Mouse (Mus musculus) erythroblast, embryonic 14.5 days (primary cell): ENCODE measurements around the gene Pfdn6. TPM values are rescaled to one million over a fixed set of nuclear protein-coding genes. Genes with fewer than 3 reads are reported as not detected.
A peak's percentile ranks its signal among the peaks of the same experiment; 100 is the strongest.
"Not testable (repeated sequence)": the region's sequence is repeated elsewhere in the genome, so short reads cannot be mapped to it uniquely, and the experiment has no call there.

Source experiments
- H3K27me3 ChIP-seq: 2 replicates; pipeline ENCODE4 v1.6.1; 2012; ENCODE audit warnings: inconsistent platforms; ENCODE audit not compliant: control insufficient read depth
- H3K36me3 ChIP-seq: 2 replicates; pipeline ENCODE4 v1.6.1; 2012; ENCODE audit warnings: mild to moderate bottlenecking, inconsistent platforms; ENCODE audit not compliant: control insufficient read depth
- H3K4me1 ChIP-seq: 2 replicates; pipeline ENCODE4 v1.6.1; 2012; ENCODE audit warnings: inconsistent platforms; ENCODE audit not compliant: control insufficient read depth
- H3K4me3 ChIP-seq: replicated peaks from 2 replicates; pipeline ENCODE3; 2012; ENCODE audit warnings: moderate library complexity, mild to moderate bottlenecking, inconsistent platforms
- H3K9me3 ChIP-seq: 2 replicates; pipeline ENCODE4 v1.6.1; 2012; ENCODE audit warnings: low read length, inconsistent platforms, mixed read lengths; ENCODE audit not compliant: control insufficient read depth
- GATA1 ChIP-seq: IDR thresholded peaks from 2 replicates; pipeline ENCODE4 v1.6.1; 2012; ENCODE audit warnings: low read length, inconsistent platforms, mixed read lengths
- TAL1 ChIP-seq: IDR thresholded peaks from 3 replicates; pipeline ENCODE4 v1.6.1; 2012; ENCODE audit warnings: low read length, inconsistent platforms, mixed read lengths
- polyA plus RNA-seq: library from polyadenylated mRNA; stranded (reverse); fragments of >175 nt; gene quantifications from 2 replicates; pipeline ENCODE4 v1.2.3, GENCODE M21; 2012

Gene Pfdn6
- polyA plus RNA-seq, result 48.7 and 66.5 TPM in 2 replicates

DNA sequence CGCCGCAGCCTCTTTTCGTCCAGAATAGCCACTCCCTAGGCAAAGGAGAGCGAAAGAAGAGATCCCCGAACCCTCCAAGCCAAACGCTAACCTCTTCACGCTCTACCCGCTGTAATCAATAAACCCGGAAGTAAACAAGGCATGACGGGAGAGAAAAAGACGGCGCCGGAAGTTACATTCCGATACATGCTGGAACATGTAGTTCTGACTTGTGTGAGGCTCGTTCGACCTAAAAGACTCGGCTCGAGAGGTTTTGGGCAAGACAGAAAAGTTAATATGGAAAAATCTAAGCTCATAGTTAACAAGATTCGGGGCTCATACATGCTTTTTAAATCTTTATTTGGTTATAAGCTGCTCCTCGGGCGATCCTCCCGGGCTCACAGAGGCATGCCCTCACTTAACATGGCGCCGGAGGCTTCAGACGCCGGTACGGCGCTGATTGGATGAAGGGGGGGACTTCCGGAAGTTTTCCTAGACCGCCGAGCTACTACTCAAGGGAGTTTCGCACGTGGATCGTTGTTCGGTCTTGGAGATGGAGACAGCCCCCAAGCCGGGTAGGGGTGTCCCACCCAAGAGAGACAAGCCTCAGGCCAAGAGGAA lies at the start of gene Pfdn6, which contains the start of gene Wdr46:
TSS of gene Pfdn6 (minus strand) at position 138 of the 600 bp plus-strand sequence.
TSS of gene Wdr46 (plus strand) at position 455 of the 600 bp plus-strand sequence.
- peaks cover 58% of the 10 kb centered on the region for H3K36me3 ChIP-seq

DNA sequence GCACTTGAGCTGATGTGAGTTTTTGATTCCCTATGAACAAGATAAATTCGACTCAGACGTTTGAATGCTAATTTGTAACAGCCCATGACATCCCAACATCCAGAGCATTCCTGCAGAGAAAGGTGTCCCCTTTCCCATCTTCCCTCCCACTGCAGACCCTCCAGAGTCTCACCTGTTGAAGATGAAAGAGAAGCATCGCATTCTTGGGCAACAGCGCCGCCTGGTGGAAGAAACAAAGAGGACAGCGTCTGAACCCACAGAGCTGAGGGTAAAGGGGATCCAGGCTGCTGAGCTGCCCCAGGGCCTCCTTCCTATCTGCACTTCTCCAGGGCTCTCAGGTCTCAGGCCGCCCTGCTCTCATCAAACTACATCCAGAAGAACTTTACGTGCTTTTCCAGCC lies 42.0 kb upstream of the Pfdn6 start:
- peaks cover 33% of the 10 kb centered on the region for H3K27me3 ChIP-seq
- H3K36me3 ChIP-seq, H3K4me3 ChIP-seq: not testable (repeated sequence)

More for the DNA sequence above, at the start of gene Pfdn6, which contains the start of gene Wdr46:
- TF ChIP-seq GATA1 (no peak), TAL1 (no peak)
- Histone ChIP-seq H3K4me1 (peaks cover 53% of the 10 kb centered on the region), H3K9me3 (no peaks in the 10 kb centered on the region), H3K4me3 (peak within 1 kb of the TSS; percentile 96), H3K27me3 (no peaks in the 10 kb centered on the region)

DNA sequence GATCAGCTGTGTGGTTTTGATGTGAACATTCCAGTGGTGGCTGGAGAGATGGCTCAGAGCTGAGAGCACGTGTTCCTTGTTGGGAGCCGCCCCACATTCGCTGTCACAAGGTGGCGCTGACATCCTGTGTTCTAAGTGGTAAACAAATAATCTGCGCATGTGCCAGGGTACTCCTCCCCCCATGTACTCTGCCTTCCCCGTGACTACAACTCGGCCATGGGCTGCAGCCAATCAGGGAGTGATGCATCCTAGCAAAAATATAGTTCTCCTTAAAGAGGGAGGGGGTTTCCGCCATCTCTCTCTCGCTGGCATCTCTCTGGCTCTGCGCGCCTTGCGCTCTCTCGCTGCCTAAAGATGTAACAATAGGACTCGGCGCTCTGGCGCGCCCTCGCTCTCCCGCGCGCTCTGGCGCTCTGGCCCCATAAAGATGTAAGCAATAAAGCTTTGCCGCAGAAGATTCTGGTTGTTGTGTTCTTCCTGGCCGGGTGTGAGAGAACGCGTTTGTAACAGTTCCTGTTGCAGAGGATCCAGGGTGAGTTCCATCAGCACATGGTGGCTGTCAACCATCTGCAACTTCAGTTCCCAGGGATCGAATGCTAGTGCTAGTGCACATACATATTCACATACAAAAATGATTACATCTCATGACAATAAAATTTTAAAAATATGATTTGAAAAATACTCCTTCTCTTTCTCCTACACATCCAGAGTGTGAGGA lies 41.2 kb upstream of the Pfdn6 start:
- H3K36me3 ChIP-seq, H3K4me1 ChIP-seq, H3K9me3 ChIP-seq, H3K4me3 ChIP-seq: not testable (repeated sequence)
- H3K27me3 ChIP-seq, result peaks cover 36% of the 10 kb centered on the region

More for the DNA sequence above, 42.0 kb upstream of the Pfdn6 start:
- not testable (repeated sequence) for H3K4me1 ChIP-seq, H3K9me3 ChIP-seq

DNA sequence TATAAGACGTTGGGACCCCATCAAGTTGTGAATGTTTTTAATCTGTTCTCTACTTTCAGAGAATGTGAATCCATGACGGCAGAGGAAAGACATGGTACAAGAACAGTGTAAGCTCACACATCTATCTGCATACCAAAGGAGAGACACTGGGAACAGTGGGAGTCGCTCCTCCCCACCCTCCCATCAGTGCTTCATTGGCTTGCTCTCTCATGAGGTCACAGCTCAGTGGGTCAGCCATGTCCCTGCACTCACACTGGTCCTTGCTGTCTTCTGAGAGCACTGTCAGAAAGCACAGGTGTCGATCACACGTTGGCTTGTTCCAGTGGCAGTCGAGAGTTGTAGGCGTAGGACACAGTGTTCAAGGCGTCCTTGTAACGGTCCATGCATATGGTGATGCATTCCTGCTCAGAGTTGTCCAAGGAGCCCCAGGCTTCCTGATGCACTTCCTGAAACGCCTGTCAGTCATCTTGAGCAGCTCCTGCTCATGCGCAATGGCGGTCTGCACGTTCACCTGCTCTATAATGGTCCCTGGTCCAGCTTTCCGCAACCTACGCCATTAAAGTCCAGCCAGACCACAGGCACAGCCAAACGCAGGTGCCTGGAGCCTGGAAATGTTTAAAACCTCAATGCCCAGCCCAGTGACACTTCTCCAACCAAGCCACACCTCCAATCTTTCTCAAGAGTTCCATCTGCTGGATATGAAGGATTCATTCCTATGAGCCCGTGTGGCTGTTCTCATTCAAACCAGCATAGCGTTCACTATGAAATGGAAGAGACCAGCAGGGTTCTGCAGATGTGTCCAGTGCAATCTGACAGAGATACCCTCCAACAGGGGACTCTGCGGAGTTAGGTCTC lies 40.3 kb upstream of the Pfdn6 start:
- Histone ChIP-seq H3K9me3 (no peaks in the 10 kb centered on the region), H3K4me1 (peaks cover 6% of the 10 kb centered on the region), H3K27me3 (peaks cover 40% of the 10 kb centered on the region), H3K36me3 (no peaks in the 10 kb centered on the region), H3K4me3 (no peak overlapping the region)
- TF ChIP-seq TAL1 (no peak), GATA1 (no peak)

DNA sequence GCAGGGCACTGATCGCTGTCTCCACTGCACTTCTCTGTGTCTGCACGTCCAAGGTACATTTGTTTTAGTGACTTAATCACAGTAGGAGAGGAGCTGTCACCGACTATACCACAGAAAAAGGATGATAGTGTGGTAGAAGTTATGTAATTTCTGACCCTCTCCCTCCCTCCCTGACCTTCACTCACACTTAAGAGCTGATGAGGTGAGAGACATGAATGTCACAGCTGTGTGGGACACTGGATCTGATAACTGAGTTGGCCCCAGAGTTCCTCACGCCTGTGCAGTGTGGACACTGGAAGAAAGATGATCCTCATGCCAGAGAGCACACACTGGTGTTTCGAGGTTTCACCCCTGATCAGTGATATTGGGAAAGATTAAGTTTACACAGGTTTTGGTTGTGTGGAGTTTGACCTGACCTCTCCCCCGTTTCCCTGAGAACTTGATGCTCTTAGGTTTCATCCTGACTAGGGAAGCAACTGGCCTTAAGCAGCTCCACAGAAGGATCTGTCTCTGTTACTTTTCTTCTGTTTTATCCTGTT lies 39.4 kb upstream of the Pfdn6 start:
- TF ChIP-seq TAL1 (no peak), GATA1 (no peak)
- Histone ChIP-seq H3K36me3 (no peaks in the 10 kb centered on the region), H3K4me1 (peaks cover 6% of the 10 kb centered on the region), H3K4me3 (no peak overlapping the region), H3K9me3 (no peaks in the 10 kb centered on the region), H3K27me3 (peaks cover 40% of the 10 kb centered on the region)

DNA sequence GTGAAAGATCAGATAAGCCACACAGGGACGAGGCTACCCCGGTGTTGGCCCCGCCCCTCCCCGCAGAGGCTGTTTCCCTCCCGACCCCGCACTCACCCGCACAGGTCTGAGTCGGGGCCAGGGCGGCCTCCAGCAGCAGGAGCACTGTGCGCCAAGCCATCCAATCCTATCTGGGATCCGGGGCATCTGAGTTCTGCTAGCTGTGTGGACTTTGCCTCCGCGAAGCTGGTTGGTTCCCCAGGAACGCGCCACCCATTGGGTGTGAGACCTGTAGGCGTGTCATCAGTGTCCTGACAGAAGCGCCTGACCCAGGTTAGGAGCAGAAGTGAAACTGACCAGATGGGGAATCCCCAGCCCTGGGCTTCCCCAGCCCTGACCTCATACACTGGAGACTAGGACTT lies 38.5 kb upstream of the Pfdn6 start:
- Histone ChIP-seq H3K9me3 (no peaks in the 10 kb centered on the region), H3K4me1 (peaks cover 8% of the 10 kb centered on the region), H3K36me3 (no peaks in the 10 kb centered on the region), H3K27me3 (peaks cover 40% of the 10 kb centered on the region), H3K4me3 (peak overlapping the region; percentile 57)
- no peak for TF ChIP-seq GATA1

DNA sequence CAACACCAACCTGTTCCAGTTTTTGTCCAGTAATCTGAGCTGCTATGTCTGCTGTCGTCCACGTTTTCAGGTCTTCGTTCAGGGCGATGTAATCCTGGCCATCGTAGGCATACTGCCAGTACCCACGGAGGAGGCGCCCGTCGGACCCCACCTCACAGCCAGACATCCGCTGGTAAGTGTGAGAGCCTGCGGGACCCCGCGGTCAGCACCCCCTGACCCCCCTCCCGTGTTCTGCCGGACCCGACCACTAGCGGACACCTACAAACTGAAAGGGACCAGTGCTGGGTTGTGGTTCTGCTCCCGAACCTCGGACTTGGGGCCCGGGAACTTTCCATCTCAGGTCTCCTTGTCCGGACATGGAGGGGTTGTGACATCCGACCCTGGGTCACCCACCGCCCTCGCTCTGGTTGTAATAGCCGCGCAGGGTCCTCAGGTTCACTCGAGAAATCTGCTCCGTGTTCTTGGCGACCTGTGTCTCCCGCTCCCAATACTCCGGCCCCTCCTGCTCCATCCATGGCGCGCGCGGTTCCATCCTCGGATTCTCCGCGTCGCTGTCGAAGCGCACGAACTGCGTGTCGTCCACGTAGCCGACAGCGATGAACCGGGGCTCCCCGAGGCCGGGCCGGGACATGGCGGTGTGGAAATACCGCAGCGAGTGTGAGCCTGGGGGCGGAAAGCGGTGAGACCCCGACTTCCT lies 37.9 kb upstream of the Pfdn6 start:
- H3K36me3 ChIP-seq, result no peaks in the 10 kb centered on the region
- H3K27me3 ChIP-seq, result peaks cover 40% of the 10 kb centered on the region
- no peak for TF ChIP-seq TAL1
- TF ChIP-seq GATA1, result no peak
- H3K9me3 ChIP-seq, result peaks cover 2% of the 10 kb centered on the region; the same call in 1 of the 2 replicates
- peaks cover 11% of the 10 kb centered on the region for H3K4me1 ChIP-seq
- H3K4me3 ChIP-seq, result peak overlapping the region; percentile 57

DNA sequence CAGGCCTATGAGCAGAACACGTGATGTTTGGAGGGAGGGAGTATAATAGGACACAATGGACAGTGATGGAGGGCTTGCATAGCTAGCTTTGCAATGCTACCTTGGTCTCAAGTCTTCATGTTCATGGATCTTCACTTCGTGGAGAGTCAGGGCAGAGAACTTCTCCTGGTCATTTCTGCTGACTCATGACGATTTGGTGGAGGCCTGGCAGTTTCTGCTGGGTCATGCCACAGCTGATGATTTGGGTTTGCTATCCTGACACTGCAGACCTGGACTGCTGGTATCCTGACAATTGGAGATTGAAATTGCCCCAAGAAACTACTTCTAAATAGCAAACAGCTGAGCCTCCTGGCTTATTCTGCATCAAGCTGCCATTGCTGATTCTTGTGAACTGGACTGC lies 33.4 kb upstream of the Pfdn6 start:
- Histone ChIP-seq H3K4me3 (no peak overlapping the region), H3K4me1 (peaks cover 11% of the 10 kb centered on the region), H3K27me3 (peaks cover 19% of the 10 kb centered on the region), H3K36me3 (no peaks in the 10 kb centered on the region), H3K9me3 (peaks cover 5% of the 10 kb centered on the region; the same call in 1 of the 2 replicates)
- no peak for TF ChIP-seq TAL1
- TF ChIP-seq GATA1, result no peak
